Mouse (Mus musculus): ENCODE data around the gene Grb2. TPM values are rescaled to one million over a fixed set of nuclear protein-coding genes. Genes with fewer than 3 reads are reported as not detected.
A peak's percentile ranks its signal among the peaks of the same experiment; 100 is the strongest.

Gene Grb2
- polyA plus RNA-seq, 1 experiment, result 74.7 TPM

DNA sequence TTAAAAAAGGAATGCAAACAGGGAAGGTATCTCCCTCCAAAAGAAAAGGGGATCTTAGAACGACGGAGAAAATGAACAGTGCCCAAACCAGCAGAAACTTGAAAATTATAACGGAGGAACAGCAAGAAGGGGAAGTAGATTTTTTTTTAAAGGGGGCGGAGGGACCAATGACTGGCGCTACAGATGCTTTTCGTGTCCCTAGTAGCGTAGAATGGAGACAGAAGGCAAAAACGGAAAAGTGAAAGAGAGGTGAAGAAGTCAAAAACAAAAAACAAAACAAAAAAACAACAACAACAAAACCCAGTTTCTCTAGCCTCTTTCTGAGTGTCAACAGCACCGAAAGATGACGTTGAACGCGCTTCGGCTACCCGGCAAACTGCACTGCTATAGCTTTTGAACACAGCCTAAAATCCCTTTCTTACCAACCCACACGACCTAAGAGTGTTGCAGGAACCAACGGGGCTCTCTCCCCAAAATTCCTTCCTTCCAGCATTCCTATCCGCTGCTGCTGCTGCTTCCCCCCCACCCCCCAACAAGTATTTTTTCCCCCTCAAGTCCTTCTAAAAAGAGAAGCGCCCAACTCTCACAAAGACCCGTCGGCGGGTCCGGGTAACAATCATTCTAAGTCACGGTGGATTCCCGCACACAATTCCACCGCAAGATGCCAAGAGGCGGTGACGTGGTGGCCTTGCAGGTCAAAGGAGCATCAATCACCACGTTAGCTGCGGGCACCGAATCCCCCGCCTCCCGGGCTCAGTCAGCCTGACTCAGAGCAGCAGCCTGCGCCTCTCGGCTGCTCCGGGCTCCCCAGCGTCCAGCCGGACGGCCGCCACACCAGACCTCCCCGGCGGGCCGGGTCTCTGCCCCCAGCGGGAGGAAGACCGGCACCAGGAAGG is 836 bp downstream of the Grb2 start:
- Histone ChIP-seq H3K27me3 (ENCODE audit: control insufficient read depth, insufficient read depth, low read length) (no peaks in the 10 kb centered on the region), H3K4me3 (ENCODE audit: extremely low read depth, insufficient read depth, insufficient read length) (peak overlapping the region; percentile 99), H3K4me1 (ENCODE audit: control insufficient read depth, insufficient read depth, insufficient read length) (peaks cover 30% of the 10 kb centered on the region; the same call in 1 of the 2 replicates), H3K36me3 (ENCODE audit: control insufficient read depth, insufficient read depth, low read length) (no peaks in the 10 kb centered on the region), H3K27ac (ENCODE audit: insufficient read depth, low read length) (peak overlapping the region; percentile 98)
- DNase-seq (ENCODE audit: low read depth in 1 of 2, low spot score in 2 of 2), result peak in 1 of 2 experiments; percentile 49
- under 1% methylated on average over 43 of the region's 44 CpGs for WGBS
- no peak for TF ChIP-seq POLR2A (IDR thresholded peaks at IDR 0.05; ENCODE audit: low read depth, low read length)
- TF ChIP-seq CTCF (IDR thresholded peaks at IDR 0.05; ENCODE audit: extremely low read depth, insufficient read depth, insufficient read length, insufficient replicate concordance), result no peak

GRCm38 (mm10) chr11:115706584-115706983 is 1.8 kb downstream of the Grb2 start:
- Histone ChIP-seq H3K4me3 (ENCODE audit: extremely low read depth, insufficient read depth, insufficient read length) (no peak overlapping the region; the same call in 1 of the 2 replicates), H3K4me1 (ENCODE audit: control insufficient read depth, insufficient read depth, insufficient read length) (peaks cover 28% of the 10 kb centered on the region; the same call in 1 of the 2 replicates), H3K27me3 (ENCODE audit: control insufficient read depth, insufficient read depth, low read length) (no peaks in the 10 kb centered on the region), H3K27ac (ENCODE audit: insufficient read depth, low read length) (peak overlapping the region; percentile 23), H3K36me3 (ENCODE audit: control insufficient read depth, insufficient read depth, low read length) (no peaks in the 10 kb centered on the region)
- 70% methylated on average over 10 of the region's 10 CpGs for WGBS
- TF ChIP-seq POLR2A (IDR thresholded peaks at IDR 0.05; ENCODE audit: low read depth, low read length) (no peak), CTCF (IDR thresholded peaks at IDR 0.05; ENCODE audit: extremely low read depth, insufficient read depth, insufficient read length, insufficient replicate concordance) (no peak)
- DNase-seq (ENCODE audit: low read depth in 1 of 2, low spot score in 2 of 2), result no peak

DNA sequence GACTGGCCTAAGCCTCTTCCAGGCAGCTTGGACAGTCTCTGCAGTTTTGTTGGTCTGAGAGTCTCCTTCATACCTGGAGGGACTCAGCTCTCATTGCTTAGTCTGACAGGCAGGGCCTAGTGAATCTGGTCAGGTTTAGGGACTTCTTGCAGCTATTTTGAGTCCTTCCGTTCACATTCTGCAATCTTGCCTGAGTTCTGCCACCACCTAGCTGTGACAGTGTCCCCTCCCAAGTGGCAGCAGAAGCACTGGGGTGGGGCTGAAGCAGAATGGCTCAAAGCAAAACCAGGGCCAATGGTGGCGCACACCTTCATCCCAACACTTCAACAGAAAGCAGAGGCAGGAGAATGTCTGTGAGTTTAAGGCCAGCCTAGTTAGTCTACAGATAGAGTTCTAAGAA is 2.8 kb downstream of the Grb2 start:
- WGBS, result 43% methylated on average over 2 of the region's 2 CpGs
- peak overlapping the region; percentile 37 for H3K27ac ChIP-seq (ENCODE audit: insufficient read depth, low read length)
- H3K27me3 ChIP-seq (ENCODE audit: control insufficient read depth, insufficient read depth, low read length), result no peaks in the 10 kb centered on the region
- TF ChIP-seq POLR2A (IDR thresholded peaks at IDR 0.05; ENCODE audit: low read depth, low read length), result no peak
- TF ChIP-seq CTCF (IDR thresholded peaks at IDR 0.05; ENCODE audit: extremely low read depth, insufficient read depth, insufficient read length, insufficient replicate concordance), result peak; percentile 30; the same call in 1 of the 2 replicates
- H3K4me3 ChIP-seq (ENCODE audit: extremely low read depth, insufficient read depth, insufficient read length), result no peak overlapping the region
- peak in 1 of 2 experiments; percentile 61 for DNase-seq (ENCODE audit: low read depth in 1 of 2, low spot score in 2 of 2)
- no peaks in the 10 kb centered on the region for H3K36me3 ChIP-seq (ENCODE audit: control insufficient read depth, insufficient read depth, low read length)
- H3K4me1 ChIP-seq (ENCODE audit: control insufficient read depth, insufficient read depth, insufficient read length), result peaks cover 28% of the 10 kb centered on the region; the same call in 1 of the 2 replicates

GRCm38 (mm10) chr11:115704648-115705047 is 3.7 kb downstream of the Grb2 start:
- H3K27me3 ChIP-seq (ENCODE audit: control insufficient read depth, insufficient read depth, low read length), result no peaks in the 10 kb centered on the region
- peaks cover 34% of the 10 kb centered on the region; the same call in 1 of the 2 replicates for H3K4me1 ChIP-seq (ENCODE audit: control insufficient read depth, insufficient read depth, insufficient read length)
- no peak overlapping the region for H3K27ac ChIP-seq (ENCODE audit: insufficient read depth, low read length)
- no peak for TF ChIP-seq CTCF (IDR thresholded peaks at IDR 0.05; ENCODE audit: extremely low read depth, insufficient read depth, insufficient read length, insufficient replicate concordance)
- no peak for TF ChIP-seq POLR2A (IDR thresholded peaks at IDR 0.05; ENCODE audit: low read depth, low read length)
- no peaks in the 10 kb centered on the region for H3K36me3 ChIP-seq (ENCODE audit: control insufficient read depth, insufficient read depth, low read length)
- WGBS, result 86% methylated on average over 10 of the region's 10 CpGs
- no peak overlapping the region for H3K4me3 ChIP-seq (ENCODE audit: extremely low read depth, insufficient read depth, insufficient read length)
- no peak for DNase-seq (ENCODE audit: low read depth in 1 of 2, low spot score in 2 of 2)

DNA sequence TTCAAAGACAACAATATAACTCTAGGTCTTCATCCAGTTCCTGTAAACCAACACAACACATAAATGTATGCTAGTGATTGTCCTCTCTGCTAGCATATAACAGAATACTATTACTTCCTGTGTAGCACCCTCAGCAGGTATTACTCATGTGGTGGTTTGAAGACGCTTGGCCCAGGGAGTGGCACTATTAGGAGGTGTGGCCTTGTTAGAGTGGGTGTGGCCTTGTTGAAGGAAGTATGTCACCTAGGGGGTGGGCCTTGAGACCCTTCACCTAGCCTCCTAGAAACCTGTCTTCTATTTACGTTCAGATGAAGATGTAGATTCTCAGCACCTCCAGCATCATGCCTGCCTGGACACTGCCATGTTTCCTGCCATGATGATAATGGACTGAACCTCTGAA is 4.9 kb downstream of the Grb2 start:
- DNase-seq (ENCODE audit: low read depth in 1 of 2, low spot score in 2 of 2), result no peak
- Histone ChIP-seq H3K27ac (ENCODE audit: insufficient read depth, low read length) (no peak overlapping the region), H3K36me3 (ENCODE audit: control insufficient read depth, insufficient read depth, low read length) (no peaks in the 10 kb centered on the region), H3K4me3 (ENCODE audit: extremely low read depth, insufficient read depth, insufficient read length) (no peak overlapping the region), H3K4me1 (ENCODE audit: control insufficient read depth, insufficient read depth, insufficient read length) (peaks cover 27% of the 10 kb centered on the region; the same call in 1 of the 2 replicates), H3K27me3 (ENCODE audit: control insufficient read depth, insufficient read depth, low read length) (no peaks in the 10 kb centered on the region)
- TF ChIP-seq CTCF (IDR thresholded peaks at IDR 0.05; ENCODE audit: extremely low read depth, insufficient read depth, insufficient read length, insufficient replicate concordance) (no peak), POLR2A (IDR thresholded peaks at IDR 0.05; ENCODE audit: low read depth, low read length) (no peak)
- 79% methylated on average over 2 of the region's 2 CpGs for WGBS

DNA sequence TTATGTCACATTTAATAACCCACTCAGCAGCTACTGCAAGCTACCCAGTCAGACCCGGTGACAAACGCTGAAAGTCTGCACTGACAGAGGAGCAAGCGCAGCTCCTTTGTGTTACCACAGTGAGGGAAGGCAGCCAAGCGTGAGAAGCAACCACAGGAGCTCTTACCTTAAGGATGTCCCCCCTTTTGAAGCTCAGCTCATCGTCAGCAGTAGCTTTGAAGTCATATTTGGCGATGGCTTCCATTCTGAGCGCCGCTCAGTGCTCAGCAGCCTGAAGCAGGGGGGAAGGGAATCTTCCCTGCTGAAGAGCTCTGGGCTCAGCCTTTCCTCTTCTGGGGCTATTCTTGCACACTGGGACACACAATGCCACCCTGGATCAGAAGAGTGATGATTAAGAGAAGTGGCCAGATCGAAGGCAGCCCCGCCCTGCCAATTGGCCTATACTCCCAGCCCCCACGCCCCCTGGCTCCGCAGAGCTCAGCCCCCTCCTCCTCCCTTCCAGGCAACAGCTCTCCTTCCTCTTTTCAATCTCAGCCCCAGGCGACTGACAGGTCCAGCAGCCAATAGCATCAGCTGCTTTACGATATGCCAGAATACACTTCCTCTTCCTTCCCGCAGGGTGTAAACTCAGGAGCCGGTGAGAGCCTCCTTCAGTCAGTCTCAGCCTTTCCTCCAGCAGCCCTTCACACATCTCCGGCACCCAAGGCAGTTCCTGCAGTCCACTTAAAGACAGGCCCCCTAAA is 9.2 kb downstream of the Grb2 start:
- WGBS, result 5% methylated on average over 17 of the region's 17 CpGs
- Histone ChIP-seq H3K36me3 (ENCODE audit: control insufficient read depth, insufficient read depth, low read length) (peaks cover 23% of the 10 kb centered on the region), H3K4me1 (ENCODE audit: control insufficient read depth, insufficient read depth, insufficient read length) (peaks cover 16% of the 10 kb centered on the region; the same call in 1 of the 2 replicates), H3K27me3 (ENCODE audit: control insufficient read depth, insufficient read depth, low read length) (no peaks in the 10 kb centered on the region), H3K4me3 (ENCODE audit: extremely low read depth, insufficient read depth, insufficient read length) (peak overlapping the region; percentile 57; the same call in 1 of the 2 replicates), H3K27ac (ENCODE audit: insufficient read depth, low read length) (peak overlapping the region; percentile 50)
- TF ChIP-seq POLR2A (IDR thresholded peaks at IDR 0.05; ENCODE audit: low read depth, low read length), result no peak
- TF ChIP-seq CTCF (IDR thresholded peaks at IDR 0.05; ENCODE audit: extremely low read depth, insufficient read depth, insufficient read length, insufficient replicate concordance), result no peak
- DNase-seq (ENCODE audit: low read depth in 1 of 2, low spot score in 2 of 2), result peak; percentile 81 to 94

All from spleen, adult 2 months (tissue).